Mouse (Mus musculus) CH12.LX (cell line): ENCODE measurements at regions not wholly inside any gene's neighbourhood (a gene's known extent, or its start where the extent isn't known, plus 50 kb on each side); places are given as distances from the start of the nearest gene placed in this dataset.

ENCODE experiments used
- DNase-seq: peaks from one replicate; pipeline ENCODE4 v3.0.0-alpha.2; 2013; ENCODE audit errors: extremely low read depth
- H3K27ac ChIP-seq: 2 replicates; pipeline ENCODE4 v1.5.1; 2012; ENCODE audit warnings: low read depth, mild to moderate bottlenecking, control low read depth, moderate library complexity; ENCODE audit not compliant: insufficient read depth
- H3K27me3 ChIP-seq: replicated peaks from 2 replicates; pipeline ENCODE3; 2012; ENCODE audit warnings: inconsistent platforms
- H3K36me3 ChIP-seq, 2 experiments: replicated peaks in 1 of 2; 2 replicates each; pipeline versions ENCODE3 to v1.6.1; 2012; ENCODE audit warnings: inconsistent platforms in 1 of 2, low read length in 1 of 2, mild to moderate bottlenecking in 1 of 2, mixed read lengths in 1 of 2, moderate library complexity in 1 of 2; ENCODE audit not compliant: control insufficient read depth in 1 of 2, insufficient read depth in 1 of 2
- H3K4me1 ChIP-seq, 2 experiments: 2 replicates each; pipeline ENCODE4 v1.6.1; 2012; ENCODE audit warnings: inconsistent platforms in 1 of 2, moderate library complexity in 1 of 2; ENCODE audit not compliant: insufficient read depth in 2 of 2, control insufficient read depth in 1 of 2
- H3K4me2 ChIP-seq: 2 replicates; pipeline ENCODE4 v1.6.1; 2012; ENCODE audit warnings: low read depth, mild to moderate bottlenecking, control low read depth; ENCODE audit not compliant: poor library complexity, insufficient read depth, severe bottlenecking
- H3K4me3 ChIP-seq, 3 experiments: fragments of 150-350 bp in 1 of 3; sonication (generic) in 1 of 3; replicated peaks in 1 of 3; 2 replicates each; pipeline versions ENCODE3 to v1.5.1; 2011 to 2012; ENCODE audit warnings: low read depth in 2 of 3, low read length in 2 of 3, mild to moderate bottlenecking in 2 of 3, moderate library complexity in 2 of 3, control low read depth in 1 of 3, improper control_type of control experiment in 1 of 3, inconsistent platforms in 1 of 3, mixed read lengths in 1 of 3; ENCODE audit not compliant: poor library complexity in 1 of 3
- H3K79me2 ChIP-seq: replicated peaks from 2 replicates; pipeline ENCODE4 v1.6.1; 2012; ENCODE audit warnings: mild to moderate bottlenecking, moderate library complexity; ENCODE audit not compliant: control insufficient read depth, poor library complexity, insufficient read depth, severe bottlenecking; ENCODE audit errors: extremely low read depth
- H3K9ac ChIP-seq: 2 replicates; pipeline ENCODE4 v1.6.1; 2012; ENCODE audit warnings: low read depth, mild to moderate bottlenecking, control low read depth, moderate library complexity; ENCODE audit not compliant: insufficient read depth
- H3K9me3 ChIP-seq: replicated peaks from 2 replicates; pipeline ENCODE3; 2012; ENCODE audit warnings: low read length, inconsistent platforms, mixed read lengths
- BHLHE40 ChIP-seq: IDR thresholded peaks from 2 replicates; pipeline ENCODE4 v1.6.1; 2011; ENCODE audit warnings: mild to moderate bottlenecking, low read depth, low read length, improper control_type of control experiment
- CHD1 ChIP-seq: IDR thresholded peaks from 2 replicates; pipeline ENCODE4 v1.6.1; 2012; ENCODE audit warnings: low read depth, low read length, improper control_type of control experiment, inconsistent platforms
- E2F4 ChIP-seq: IDR thresholded peaks from 2 replicates; pipeline ENCODE4 v1.6.1; 2011; ENCODE audit warnings: low read depth, low read length, improper control_type of control experiment; ENCODE audit not compliant: insufficient replicate concordance
- ELF1 ChIP-seq: IDR thresholded peaks from 2 replicates; pipeline ENCODE4 v1.6.1; 2014; ENCODE audit warnings: low read depth, mild to moderate bottlenecking, inconsistent platforms, low read length, improper control_type of control experiment
- GABPA ChIP-seq: IDR thresholded peaks from 2 replicates; pipeline ENCODE4 v1.6.1; 2012; ENCODE audit warnings: low read depth, low read length, improper control_type of control experiment, inconsistent platforms; ENCODE audit not compliant: insufficient replicate concordance
- HCFC1 ChIP-seq: IDR thresholded peaks from 2 replicates; pipeline ENCODE4 v1.6.1; 2012; ENCODE audit warnings: low read depth, mild to moderate bottlenecking, inconsistent platforms, low read length, improper control_type of control experiment
- JUN ChIP-seq: IDR thresholded peaks from 2 replicates; pipeline ENCODE4 v1.6.1; 2011; ENCODE audit warnings: low read depth, mild to moderate bottlenecking, low read length, improper control_type of control experiment, moderate library complexity; ENCODE audit not compliant: insufficient read depth
- JUND ChIP-seq: conservative IDR thresholded peaks from 2 replicates; pipeline ENCODE4 v1.6.1; 2011; ENCODE audit warnings: low read depth, low read length, improper control_type of control experiment
- MAZ ChIP-seq: IDR thresholded peaks from 2 replicates; pipeline ENCODE4 v1.6.1; 2012; ENCODE audit warnings: low read depth, mild to moderate bottlenecking, inconsistent platforms, low read length, improper control_type of control experiment, moderate library complexity
- MYC ChIP-seq: IDR thresholded peaks from 2 replicates; pipeline ENCODE4 v1.6.1; 2011; ENCODE audit warnings: low read depth, mild to moderate bottlenecking, improper control_type of control experiment, low read length
- PAX5 ChIP-seq: IDR thresholded peaks from 2 replicates; pipeline ENCODE4 v1.6.1; 2012; ENCODE audit warnings: low read length, inconsistent platforms, mixed read lengths
- RAD21 ChIP-seq: IDR thresholded peaks from 2 replicates; pipeline ENCODE4 v1.6.1; 2011; ENCODE audit warnings: low read depth, mild to moderate bottlenecking, low read length, improper control_type of control experiment, moderate library complexity
- RCOR1 ChIP-seq: conservative IDR thresholded peaks from 2 replicates; pipeline ENCODE4 v1.6.1; 2012; ENCODE audit warnings: low read depth, mild to moderate bottlenecking, inconsistent platforms, low read length, improper control_type of control experiment
- SIN3A ChIP-seq: IDR thresholded peaks from 2 replicates; pipeline ENCODE4 v1.6.1; 2012; ENCODE audit warnings: low read length, improper control_type of control experiment, inconsistent platforms
- SMC3 ChIP-seq: IDR thresholded peaks from 2 replicates; pipeline ENCODE4 v1.6.1; 2011; ENCODE audit warnings: low read depth, low read length, improper control_type of control experiment
- UBTF ChIP-seq: IDR thresholded peaks from 2 replicates; pipeline ENCODE4 v1.6.1; 2012; ENCODE audit warnings: low read depth, mild to moderate bottlenecking, inconsistent platforms, low read length, improper control_type of control experiment, moderate library complexity
- USF1 ChIP-seq: IDR thresholded peaks from 2 replicates; pipeline ENCODE4 v1.6.1; 2014; ENCODE audit warnings: low read depth, mild to moderate bottlenecking, inconsistent platforms, low read length, improper control_type of control experiment
- ZC3H11A ChIP-seq: IDR thresholded peaks from 2 replicates; pipeline ENCODE4 v1.6.1; 2012; ENCODE audit warnings: low read depth, mild to moderate bottlenecking, inconsistent platforms, low read length, improper control_type of control experiment
- dilution Hi-C: fragments of 300-500 bp; cut with MboI; formaldehyde crosslinking; loops from 2 replicates; pipeline ENCODE4 v1.14.3; 2020; ENCODE audit warnings: low sequenced_read_pairs; ENCODE audit not compliant: extremely low pct_unique_long_range_greater_than_20kb, extremely low pct_ligation_motif_present
- in situ Hi-C: fragments of 300-500 bp; cut with MboI; formaldehyde crosslinking; loops from 3 replicates; pipeline ENCODE4 v1.14.3; 2019; ENCODE audit warnings: low sequenced_read_pairs, low pct_ligation_motif_present, low pct_unique_long_range_greater_than_20kb, mixed read lengths

GRCm38 (mm10) chr14:114398861-114399557 is 693.0 kb upstream of the Gpc5 start:
- dilution Hi-C loops, result no loop called here
- no peak overlapping the region for H3K9ac ChIP-seq
- no peak overlapping the region for H3K4me2 ChIP-seq
- H3K79me2 ChIP-seq, result no peaks in the 10 kb centered on the region
- in situ Hi-C loops, result no loop called here
- no peak overlapping the region for H3K4me3 ChIP-seq
- no peaks in the 10 kb centered on the region for H3K36me3 ChIP-seq
- H3K27me3 ChIP-seq, result no peaks in the 10 kb centered on the region
- no peak for TF ChIP-seq BHLHE40
- no peak for TF ChIP-seq UBTF
- TF ChIP-seq MAZ, result no peak
- H3K9me3 ChIP-seq, result peaks cover 10% of the 10 kb centered on the region
- H3K4me1 ChIP-seq, result no peaks in the 10 kb centered on the region
- no peak overlapping the region for H3K27ac ChIP-seq
- no peak for DNase-seq

- no peaks in the 10 kb centered on the region for H3K36me3 ChIP-seq
- no peaks in the 10 kb centered on the region for H3K4me1 ChIP-seq
- TF ChIP-seq MYC (no peak), SMC3 (no peak), UBTF (no peak)
- in situ Hi-C loops, result no loop called here
- no peak for DNase-seq
- no peak overlapping the region for H3K9ac ChIP-seq
- dilution Hi-C loops, result no loop called here
- peaks cover 21% of the 10 kb centered on the region for H3K9me3 ChIP-seq
- H3K4me3 ChIP-seq, result no peak overlapping the region
- H3K79me2 ChIP-seq, result no peaks in the 10 kb centered on the region
- no peak overlapping the region for H3K27ac ChIP-seq
- H3K27me3 ChIP-seq, result no peaks in the 10 kb centered on the region
- H3K4me2 ChIP-seq, result no peak overlapping the region
Measured at GRCm38 (mm10) chr14:114418851-114419250, 673.2 kb upstream of the Gpc5 start.

GRCm38 (mm10) chr14:114425475-114425874 is 666.5 kb upstream of the Gpc5 start:
- in situ Hi-C loops, result no loop called here
- DNase-seq, result no peak
- TF ChIP-seq MYC (no peak), ZC3H11A (no peak), HCFC1 (no peak), MAZ (no peak), RCOR1 (no peak), SIN3A (no peak), GABPA (no peak), RAD21 (no peak), CHD1 (no peak), JUN (no peak), JUND (no peak), ELF1 (no peak), BHLHE40 (no peak), E2F4 (no peak), SMC3 (no peak), USF1 (no peak), PAX5 (no peak)

More at GRCm38 (mm10) chr14:114425475-114425874, 666.5 kb upstream of the Gpc5 start:
- Histone ChIP-seq H3K36me3 (no peaks in the 10 kb centered on the region), H3K4me2 (no peak overlapping the region), H3K9ac (no peak overlapping the region), H3K4me1 (no peaks in the 10 kb centered on the region), H3K9me3 (peaks cover 14% of the 10 kb centered on the region), H3K4me3 (no peak overlapping the region), H3K79me2 (no peaks in the 10 kb centered on the region), H3K27ac (no peak overlapping the region), H3K27me3 (no peaks in the 10 kb centered on the region)
- dilution Hi-C loops, result no loop called here
